Mouse (Mus musculus) liver, embryonic 18 days (tissue): ENCODE data around the gene Tfap2d. TPM values are rescaled to one million over a fixed set of nuclear protein-coding genes. Genes with fewer than 3 reads are reported as not detected.

Experiments
- polyA plus RNA-seq: library from polyadenylated mRNA; depleted of rRNA; stranded (reverse); fragments of >200 nt; gene quantifications from 2 replicates; pipeline ENCODE4 v1.2.3, GENCODE M21; 2012; rRNA removed

Gene Tfap2d
- polyA plus RNA-seq = not detected in 2 replicates

GRCm38 (mm10) chr1:19102631-19103030, at the start of gene Tfap2d:
Gene Tfap2d (plus strand): TSS chr1:19103022.

DNA sequence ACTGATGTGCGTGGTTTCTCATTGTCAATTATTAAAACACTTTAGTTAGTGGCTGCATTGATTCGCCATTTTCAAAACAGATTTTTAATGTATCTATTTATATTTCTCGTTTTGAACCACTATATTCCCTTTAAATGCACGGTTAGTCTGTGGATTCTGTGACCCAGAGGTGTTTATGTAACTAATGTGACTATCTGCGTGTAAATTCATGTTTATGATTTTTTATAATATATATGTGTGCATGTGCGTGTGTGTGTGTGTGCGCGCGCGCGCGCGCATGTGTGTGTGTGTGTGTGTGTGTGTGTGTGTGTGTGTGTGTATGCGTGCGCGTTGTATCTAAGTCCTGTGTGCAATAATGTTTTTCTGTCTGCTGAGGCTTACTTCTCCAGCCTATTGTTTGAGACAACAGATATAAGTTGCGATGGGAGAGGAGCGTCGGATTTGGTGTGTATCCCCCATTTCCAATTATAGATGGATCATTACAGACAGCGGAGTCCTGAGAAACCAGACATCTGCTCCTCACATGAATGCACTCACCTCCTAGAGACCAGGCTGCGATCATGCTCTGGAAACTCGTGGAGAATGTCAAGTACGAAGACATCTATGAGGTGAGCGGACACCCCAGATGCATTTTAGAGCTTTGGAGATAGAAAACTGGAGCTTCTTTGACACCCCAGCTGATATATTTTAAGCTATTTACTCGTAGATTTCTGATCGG, 106.0 kb downstream of the Tfap2d start, which contains the start of gene Tfap2b:
Gene Tfap2b, plus strand, starts transcription at position 274 of the 718 bp plus-strand sequence.

Other genes with a start within 250 kb of the Tfap2d start
- gene Tfap2b, start 105.9 kb downstream of the Tfap2d start, polyA plus RNA-seq = not detected in 2 replicates